Mouse (Mus musculus): ENCODE measurements around the gene Acvr1b.

Gene Acvr1b

GRCm38 (mm10) chr15:101250220-101250800 lies 76.4 kb downstream of the Acvr1b start:
- no peak for ATAC-seq (ENCODE audit: low TSS enrichment)

GRCm38 (mm10) chr15:101251930-101252329 lies 78.1 kb downstream of the Acvr1b start:
- ATAC-seq (ENCODE audit: low TSS enrichment), result no peak

- no peak for ATAC-seq (ENCODE audit: low TSS enrichment)
Measured at GRCm38 (mm10) chr15:101252614-101253013, 78.7 kb downstream of the Acvr1b start.

GRCm38 (mm10) chr15:101253563-101253885 lies 79.7 kb downstream of the Acvr1b start:
- ATAC-seq (ENCODE audit: low TSS enrichment), result no peak

GRCm38 (mm10) chr15:101253886-101254795 lies 80.3 kb downstream of the Acvr1b start, which contains the start of gene Nr4a1:
TSS of gene Nr4a1 (plus strand) at chr15:101254269.
- ATAC-seq (ENCODE audit: low TSS enrichment), result peak; percentile 44

GRCm38 (mm10) chr15:101255842-101256462 lies 82.1 kb downstream of the Acvr1b start:
- no peak for ATAC-seq (ENCODE audit: low TSS enrichment)

- no peak for ATAC-seq (ENCODE audit: low TSS enrichment)
Measured at GRCm38 (mm10) chr15:101256463-101257206, 82.8 kb downstream of the Acvr1b start.

GRCm38 (mm10) chr15:101258420-101258819 lies 84.6 kb downstream of the Acvr1b start:
- ATAC-seq (ENCODE audit: low TSS enrichment), result no peak

GRCm38 (mm10) chr15:101259922-101260321 lies 86.1 kb downstream of the Acvr1b start:
- ATAC-seq (ENCODE audit: low TSS enrichment), result no peak

- ATAC-seq (ENCODE audit: low TSS enrichment), result no peak
Measured at GRCm38 (mm10) chr15:101260387-101260786, 86.5 kb downstream of the Acvr1b start.

- ATAC-seq (ENCODE audit: low TSS enrichment), result peak; percentile 13; the same call in 1 of the 2 replicates
Measured at GRCm38 (mm10) chr15:101260874-101261622, 87.2 kb downstream of the Acvr1b start.

- no peak for ATAC-seq (ENCODE audit: low TSS enrichment)
Measured at GRCm38 (mm10) chr15:101262502-101262901, 88.6 kb downstream of the Acvr1b start.
